Mouse (Mus musculus): Measurements from ENCODE around the gene Atoh8. TPM values are rescaled to one million over a fixed set of nuclear protein-coding genes. Genes with fewer than 3 reads are reported as not detected.

The Atoh8 gene
- polyA plus RNA-seq, 1 experiment from 2014 or later, result 17.7 TPM

GRCm38 (mm10) chr6:72270258-72270657, 34.9 kb upstream of the Atoh8 start:
- no peak for DNase-seq (ENCODE audit: low spot score)
- Histone ChIP-seq H3K9me3 (no peaks in the 10 kb centered on the region), H3K27me3 (replicated peaks; ENCODE audit: low read depth, poor library complexity, severe bottlenecking) (peaks cover 8% of the 10 kb centered on the region), H3K27ac (replicated peaks) (no peak overlapping the region), H3K36me3 (replicated peaks) (no peaks in the 10 kb centered on the region), H3K4me1 (peaks cover 15% of the 10 kb centered on the region), H3K4me3 (no peak overlapping the region)
- 90% methylated on average over 5 of the region's 5 CpGs for WGBS

- DNase-seq (ENCODE audit: low spot score), result no peak
These were observed 32.9 kb upstream of the Atoh8 start for GRCm38 (mm10) chr6:72268149-72268847.

GRCm38 (mm10) chr6:72265664-72266063, 30.3 kb upstream of the Atoh8 start:
- Histone ChIP-seq H3K36me3 (replicated peaks) (no peaks in the 10 kb centered on the region), H3K9me3 (no peaks in the 10 kb centered on the region), H3K27me3 (replicated peaks; ENCODE audit: low read depth, poor library complexity, severe bottlenecking) (peaks cover 17% of the 10 kb centered on the region), H3K27ac (replicated peaks) (no peak overlapping the region), H3K4me3 (no peak overlapping the region), H3K4me1 (peaks cover 9% of the 10 kb centered on the region; the same call in 1 of the 2 replicates)
- DNase-seq (ENCODE audit: low spot score), result no peak
- 81% methylated on average over 6 of the region's 6 CpGs for WGBS

More at GRCm38 (mm10) chr6:72268149-72268847, 32.9 kb upstream of the Atoh8 start:
- WGBS, result 76% methylated on average over 9 of the region's 9 CpGs
- Histone ChIP-seq H3K27ac (replicated peaks) (no peak overlapping the region), H3K27me3 (replicated peaks; ENCODE audit: low read depth, poor library complexity, severe bottlenecking) (peaks cover 17% of the 10 kb centered on the region), H3K36me3 (replicated peaks) (no peaks in the 10 kb centered on the region), H3K9me3 (no peaks in the 10 kb centered on the region), H3K4me3 (no peak overlapping the region), H3K4me1 (peaks cover 14% of the 10 kb centered on the region)

- no peaks in the 10 kb centered on the region for H3K36me3 ChIP-seq (replicated peaks)
These were observed 28.4 kb upstream of the Atoh8 start for GRCm38 (mm10) chr6:72263679-72264265.

GRCm38 (mm10) chr6:72261683-72262320, 26.4 kb upstream of the Atoh8 start:
- H3K27ac ChIP-seq (replicated peaks), result no peak overlapping the region
- peaks cover 25% of the 10 kb centered on the region for H3K27me3 ChIP-seq (replicated peaks; ENCODE audit: low read depth, poor library complexity, severe bottlenecking)
- no peaks in the 10 kb centered on the region for H3K9me3 ChIP-seq
- H3K4me3 ChIP-seq, result no peak overlapping the region
- H3K4me1 ChIP-seq, result 0 out of 2 replicates have a peak, but pooled peaks cover 4% of the 10 kb centered on the region
- no peaks in the 10 kb centered on the region for H3K36me3 ChIP-seq (replicated peaks)
- 77% methylated on average over 12 of the region's 12 CpGs for WGBS
- DNase-seq (ENCODE audit: low spot score), result no peak

More at GRCm38 (mm10) chr6:72263679-72264265, 28.4 kb upstream of the Atoh8 start:
- Histone ChIP-seq H3K4me1 (peaks cover 9% of the 10 kb centered on the region; the same call in 1 of the 2 replicates), H3K27me3 (replicated peaks; ENCODE audit: low read depth, poor library complexity, severe bottlenecking) (peaks cover 25% of the 10 kb centered on the region), H3K4me3 (no peak overlapping the region), H3K9me3 (no peaks in the 10 kb centered on the region), H3K27ac (replicated peaks) (no peak overlapping the region)
- 70% methylated on average over 5 of the region's 5 CpGs for WGBS
- no peak for DNase-seq (ENCODE audit: low spot score)

- Histone ChIP-seq H3K36me3 (replicated peaks) (no peaks in the 10 kb centered on the region), H3K27me3 (replicated peaks; ENCODE audit: low read depth, poor library complexity, severe bottlenecking) (peaks cover 25% of the 10 kb centered on the region), H3K4me3 (no peak overlapping the region), H3K27ac (replicated peaks) (no peak overlapping the region), H3K9me3 (no peaks in the 10 kb centered on the region), H3K4me1 (0 out of 2 replicates have a peak, but pooled peaks cover 4% of the 10 kb centered on the region)
- WGBS, result 32% methylated on average over 19 of the region's 19 CpGs
- DNase-seq (ENCODE audit: low spot score), result peak; percentile 92
These were observed 25.8 kb upstream of the Atoh8 start for GRCm38 (mm10) chr6:72260981-72261682.

GRCm38 (mm10) chr6:72259474-72259873, 24.1 kb upstream of the Atoh8 start:
- no peaks in the 10 kb centered on the region for H3K36me3 ChIP-seq (replicated peaks)
- no peak overlapping the region for H3K4me3 ChIP-seq
- no peak for DNase-seq (ENCODE audit: low spot score)
- H3K4me1 ChIP-seq, result peaks cover 13% of the 10 kb centered on the region
- H3K27ac ChIP-seq (replicated peaks), result no peak overlapping the region
- H3K9me3 ChIP-seq, result no peaks in the 10 kb centered on the region
- WGBS, result 73% methylated on average over 7 of the region's 7 CpGs
- peaks cover 11% of the 10 kb centered on the region for H3K27me3 ChIP-seq (replicated peaks; ENCODE audit: low read depth, poor library complexity, severe bottlenecking)

GRCm38 (mm10) chr6:72255294-72255693, 19.9 kb upstream of the Atoh8 start:
- no peak overlapping the region for H3K4me3 ChIP-seq
- DNase-seq (ENCODE audit: low spot score), result no peak
- H3K27me3 ChIP-seq (replicated peaks; ENCODE audit: low read depth, poor library complexity, severe bottlenecking), result peaks cover 8% of the 10 kb centered on the region
- 79% methylated on average over 6 of the region's 6 CpGs for WGBS
- no peaks in the 10 kb centered on the region for H3K9me3 ChIP-seq
- H3K36me3 ChIP-seq (replicated peaks), result no peaks in the 10 kb centered on the region
- peaks cover 14% of the 10 kb centered on the region for H3K4me1 ChIP-seq
- H3K27ac ChIP-seq (replicated peaks), result no peak overlapping the region

- Histone ChIP-seq H3K9me3 (no peaks in the 10 kb centered on the region), H3K27me3 (replicated peaks; ENCODE audit: low read depth, poor library complexity, severe bottlenecking) (peaks cover 2% of the 10 kb centered on the region; the same call in 1 of the 2 replicates), H3K4me3 (no peak overlapping the region), H3K27ac (replicated peaks) (peak overlapping the region; percentile 44), H3K4me1 (peaks cover 14% of the 10 kb centered on the region), H3K36me3 (replicated peaks) (no peaks in the 10 kb centered on the region)
- no peak for DNase-seq (ENCODE audit: low spot score)
- 60% methylated on average over 10 of the region's 10 CpGs for WGBS
These were observed 19.3 kb upstream of the Atoh8 start for GRCm38 (mm10) chr6:72254588-72255075.

GRCm38 (mm10) chr6:72253911-72254587, 18.7 kb upstream of the Atoh8 start:
- Histone ChIP-seq H3K27me3 (replicated peaks; ENCODE audit: low read depth, poor library complexity, severe bottlenecking) (no peaks in the 10 kb centered on the region), H3K9me3 (no peaks in the 10 kb centered on the region), H3K27ac (replicated peaks) (peak overlapping the region; percentile 44), H3K36me3 (replicated peaks) (no peaks in the 10 kb centered on the region), H3K4me3 (no peak overlapping the region), H3K4me1 (peaks cover 14% of the 10 kb centered on the region)
- 85% methylated on average over 4 of the region's 4 CpGs for WGBS
- no peak for DNase-seq (ENCODE audit: low spot score)

- DNase-seq (ENCODE audit: low spot score), result no peak
- Histone ChIP-seq H3K36me3 (replicated peaks) (no peaks in the 10 kb centered on the region), H3K4me3 (no peak overlapping the region), H3K9me3 (no peaks in the 10 kb centered on the region), H3K27me3 (replicated peaks; ENCODE audit: low read depth, poor library complexity, severe bottlenecking) (no peaks in the 10 kb centered on the region), H3K27ac (replicated peaks) (no peak overlapping the region), H3K4me1 (peaks cover 23% of the 10 kb centered on the region)
- WGBS, result 83% methylated on average over 4 of the region's 4 CpGs
These were observed 17.8 kb upstream of the Atoh8 start for GRCm38 (mm10) chr6:72253168-72253567.

- 79% methylated on average over 1 of the region's 1 CpGs for WGBS
- Histone ChIP-seq H3K36me3 (replicated peaks) (no peaks in the 10 kb centered on the region), H3K4me1 (peaks cover 29% of the 10 kb centered on the region)
These were observed 17.1 kb upstream of the Atoh8 start for GRCm38 (mm10) chr6:72252433-72252832.

More at GRCm38 (mm10) chr6:72252433-72252832, 17.1 kb upstream of the Atoh8 start:
- no peak overlapping the region for H3K4me3 ChIP-seq
- DNase-seq (ENCODE audit: low spot score), result no peak
- H3K9me3 ChIP-seq, result no peaks in the 10 kb centered on the region
- 0 out of 2 replicates have a peak, but pooled peaks cover 5% of the 10 kb centered on the region for H3K27me3 ChIP-seq (replicated peaks; ENCODE audit: low read depth, poor library complexity, severe bottlenecking)
- no peak overlapping the region for H3K27ac ChIP-seq (replicated peaks)

Data from embryonic facial prominence, embryonic 10.5 days (tissue).